Mouse (Mus musculus) cerebellum, adult 11-12 months (tissue): ENCODE data around the gene Fgf22.

Experiments used
- DNase-seq: peaks from one replicate; pipeline ENCODE4 v3.0.0; 2022

The Fgf22 gene

GRCm38 (mm10) chr10:79794491-79794931 lies 39.6 kb downstream of the Fgf22 start:
- peak; percentile 69 for DNase-seq

- DNase-seq = no peak
Observed at GRCm38 (mm10) chr10:79795905-79796304, 41.0 kb downstream of the Fgf22 start.

- no peak for DNase-seq
Observed at GRCm38 (mm10) chr10:79797326-79797725, 42.5 kb downstream of the Fgf22 start.

GRCm38 (mm10) chr10:79798289-79798928 lies 43.5 kb downstream of the Fgf22 start:
- no peak for DNase-seq

GRCm38 (mm10) chr10:79800508-79800907 lies 45.6 kb downstream of the Fgf22 start:
- DNase-seq = no peak

GRCm38 (mm10) chr10:79801837-79802236 lies 47.0 kb downstream of the Fgf22 start:
- DNase-seq = no peak

GRCm38 (mm10) chr10:79802331-79802971 lies 47.6 kb downstream of the Fgf22 start:
- peak; percentile 65 for DNase-seq

GRCm38 (mm10) chr10:79803716-79804323 lies 48.9 kb downstream of the Fgf22 start:
- DNase-seq = peak; percentile 62

- no peak for DNase-seq
Observed at GRCm38 (mm10) chr10:79805636-79806035, 50.8 kb downstream of the Fgf22 start.

GRCm38 (mm10) chr10:79806331-79806730 lies 51.5 kb downstream of the Fgf22 start:
- no peak for DNase-seq

GRCm38 (mm10) chr10:79806972-79807371 lies 52.1 kb downstream of the Fgf22 start:
- DNase-seq = no peak

GRCm38 (mm10) chr10:79807826-79808225 lies 53.0 kb downstream of the Fgf22 start:
- DNase-seq = peak; percentile 70
